Mouse (Mus musculus) embryo, embryonic 11.5 days (tissue): ENCODE measurements around the gene Gbp6.
"Not testable (repeated sequence)": the region's sequence is repeated elsewhere in the genome, so short reads cannot be mapped to it uniquely, and the experiment has no call there.

Experiments
- DNase-seq: peaks from one replicate; pipeline ENCODE4 v3.0.0-alpha.2; 2012; ENCODE audit warnings: low read depth, low spot score

The Gbp6 gene

GRCm38 (mm10) chr5:105293226-105294165, at the start of gene Gbp6, which contains the start of gene Gm43302:
TSS of gene Gbp6 (minus strand) at chr5:105293698.
TSS of gene Gm43302 (minus strand) at chr5:105293695.
- DNase-seq, result not testable (repeated sequence)

DNA sequence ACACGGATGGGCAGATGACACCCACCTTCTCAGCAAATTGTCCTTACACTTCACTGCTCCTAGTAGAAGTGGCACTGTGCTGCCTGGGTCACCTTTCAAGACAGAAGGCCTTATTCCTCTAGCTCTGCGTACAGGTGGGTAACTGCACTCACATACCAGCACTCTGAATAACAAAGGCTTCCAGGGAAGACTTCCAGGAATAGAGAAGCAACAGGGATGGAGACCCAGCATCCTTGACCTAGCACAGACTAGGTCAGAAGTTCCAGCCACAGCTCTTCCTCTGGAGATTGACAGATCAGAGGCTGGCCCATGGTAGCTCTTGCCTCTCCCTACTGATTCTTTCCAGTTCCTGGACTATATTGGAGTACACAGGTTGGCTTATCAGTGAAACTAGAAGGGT, 47.8 kb upstream of the Gbp6 start:
- no peak for DNase-seq

GRCm38 (mm10) chr5:105322543-105322942, 29.0 kb upstream of the Gbp6 start:
- no peak for DNase-seq

- DNase-seq, result no peak
These were observed 17.4 kb upstream of the Gbp6 start for GRCm38 (mm10) chr5:105310941-105311340.

DNA sequence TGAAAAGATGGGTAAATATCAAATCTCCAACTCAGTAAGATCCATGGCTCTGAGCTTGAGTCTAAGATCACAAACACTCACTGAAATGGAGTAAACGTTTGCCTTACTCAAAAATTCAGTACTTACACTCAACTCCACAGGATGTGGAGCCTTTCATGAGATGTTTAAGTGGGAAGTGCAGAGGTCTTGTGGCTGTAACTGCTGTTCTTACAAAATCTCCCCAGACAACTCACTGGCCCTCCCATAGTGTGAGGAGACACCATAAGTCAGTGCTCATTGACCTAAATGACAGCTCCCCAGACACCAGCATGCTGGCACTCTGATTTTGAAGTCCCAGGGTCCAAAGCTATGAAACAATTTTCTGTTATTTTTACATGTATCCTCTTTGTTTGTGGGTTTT, 15.7 kb upstream of the Gbp6 start:
- not testable (repeated sequence) for DNase-seq

DNA sequence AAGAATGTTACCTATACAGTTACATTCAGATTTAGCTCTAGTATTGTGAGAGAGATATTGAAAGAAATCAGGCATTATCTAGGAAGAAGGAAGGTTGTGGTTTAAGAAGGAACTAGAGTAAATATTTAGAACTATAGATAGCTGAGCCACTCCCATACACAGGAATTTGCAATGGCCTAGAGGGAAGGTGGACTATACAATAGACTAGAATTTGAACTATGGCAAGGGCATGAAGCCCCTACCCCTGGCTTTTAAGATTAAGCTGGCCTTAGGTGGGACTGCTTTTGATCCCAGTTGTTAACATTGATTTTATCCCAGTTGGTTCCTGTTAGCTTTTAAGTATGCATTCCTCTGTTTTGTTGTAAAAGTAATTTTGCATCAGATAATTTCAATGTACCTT, 13.4 kb upstream of the Gbp6 start:
- not testable (repeated sequence) for DNase-seq

DNA sequence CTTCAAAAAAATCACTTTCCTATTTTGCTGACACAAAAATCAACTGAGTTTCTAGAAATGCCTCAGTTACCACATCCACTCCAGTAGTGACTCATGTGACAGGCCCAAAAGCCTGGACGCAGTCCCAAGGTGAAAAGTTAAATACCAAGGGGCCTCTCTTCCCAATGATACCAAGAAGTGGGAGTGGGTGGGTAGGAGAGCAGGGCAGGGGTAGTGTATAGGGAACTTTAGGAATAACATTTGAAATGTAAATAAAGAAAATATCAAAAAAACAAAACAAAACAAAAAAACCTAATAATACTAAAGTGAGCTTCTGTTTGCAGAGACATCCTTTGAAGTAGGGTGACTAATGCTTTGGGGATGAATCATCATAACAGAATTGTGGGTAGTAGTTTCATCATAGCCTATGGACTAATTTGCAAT, 12.7 kb upstream of the Gbp6 start:
- no peak for DNase-seq

- DNase-seq, result not testable (repeated sequence)
These were observed 12.2 kb upstream of the Gbp6 start for GRCm38 (mm10) chr5:105305671-105306070.

DNA sequence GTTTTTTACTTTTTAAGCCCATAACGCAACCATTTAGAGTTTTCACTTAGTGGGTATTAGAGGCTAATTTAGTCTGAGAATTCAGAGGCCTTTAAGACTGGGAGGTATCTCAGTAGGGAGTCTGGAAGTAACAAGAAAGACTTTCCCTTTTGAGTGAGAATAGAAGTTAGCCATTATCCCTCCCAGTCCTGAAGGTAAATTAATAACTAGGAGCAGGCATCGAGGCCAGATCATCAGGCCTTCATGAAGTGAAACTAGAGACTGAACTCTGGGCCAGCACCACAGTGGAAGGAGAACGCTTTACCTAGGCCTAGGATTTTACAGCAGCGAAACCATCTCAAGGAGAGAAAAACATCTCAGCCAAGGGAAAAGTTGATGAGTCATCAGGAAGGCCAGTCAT, 8.5 kb upstream of the Gbp6 start:
- DNase-seq, result no peak

GRCm38 (mm10) chr5:105301531-105301930, 8.0 kb upstream of the Gbp6 start:
- no peak for DNase-seq

DNA sequence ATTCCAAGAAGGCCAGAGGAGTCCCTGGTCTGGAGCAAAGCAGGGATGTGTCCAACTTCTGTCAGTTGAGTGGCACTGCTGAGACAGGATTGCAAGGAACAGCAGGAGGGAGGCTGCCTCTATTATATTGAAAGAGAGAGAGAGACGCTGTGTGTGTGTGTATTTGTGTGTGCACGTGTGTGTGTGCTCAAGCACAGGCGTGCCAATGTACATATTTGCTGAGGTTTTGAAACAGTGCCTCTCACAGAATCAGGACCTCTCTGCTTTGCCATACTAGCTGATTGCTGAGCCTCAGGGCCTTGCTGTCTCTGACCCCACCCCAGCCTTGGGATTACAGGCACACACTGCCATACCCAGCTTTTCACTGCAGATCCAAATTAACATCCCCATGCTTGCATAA, 2.2 kb upstream of the Gbp6 start:
- DNase-seq, result no peak

GRCm38 (mm10) chr5:105292492-105292891, 1.0 kb downstream of the Gbp6 start:
- DNase-seq, result no peak

GRCm38 (mm10) chr5:105290921-105291320, 2.6 kb downstream of the Gbp6 start:
- DNase-seq, result not testable (repeated sequence)

- DNase-seq, result not testable (repeated sequence)
These were observed 32.8 kb downstream of the Gbp6 start for GRCm38 (mm10) chr5:105260673-105261072.

- no peak for DNase-seq
These were observed 41.0 kb downstream of the Gbp6 start for GRCm38 (mm10) chr5:105252491-105252890.

GRCm38 (mm10) chr5:105244741-105245140, 48.8 kb downstream of the Gbp6 start:
- DNase-seq, result not testable (repeated sequence)

GRCm38 (mm10) chr5:105240982-105241381, 52.5 kb downstream of the Gbp6 start:
- not testable (repeated sequence) for DNase-seq

DNA sequence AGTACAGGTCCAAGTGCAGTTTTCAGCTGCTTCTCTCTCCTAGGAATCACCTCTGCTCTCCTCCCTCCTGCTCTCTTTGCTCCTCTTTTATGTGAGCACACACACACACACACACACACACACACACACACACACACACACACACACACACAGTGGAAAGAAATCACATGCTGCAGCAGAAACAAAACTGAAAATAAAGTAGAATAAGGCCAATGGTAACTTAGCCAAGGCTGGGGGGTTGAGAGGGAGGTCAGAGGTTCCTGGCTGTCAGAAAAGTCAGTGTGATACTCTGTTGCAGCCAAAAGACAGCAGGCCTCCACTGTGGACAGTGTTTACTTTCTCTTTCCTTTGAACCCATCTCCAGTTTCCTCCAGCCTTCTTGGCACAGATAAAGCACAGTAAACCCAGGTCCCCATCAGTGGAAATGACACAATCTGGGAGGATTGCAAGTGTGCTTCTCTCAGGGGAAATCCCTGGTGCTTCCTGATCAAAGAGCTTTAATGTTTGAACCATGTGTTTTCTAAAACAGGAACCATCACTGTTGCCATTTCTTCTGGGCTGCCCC, 53.9 kb downstream of the Gbp6 start, which contains the start of gene Gbp10:
Gene Gbp10, minus strand, starts transcription at position 51 of the 565 bp plus-strand sequence.
- DNase-seq, result not testable (repeated sequence)

GRCm38 (mm10) chr5:105238402-105238801, 55.1 kb downstream of the Gbp6 start:
- DNase-seq, result not testable (repeated sequence)

DNA sequence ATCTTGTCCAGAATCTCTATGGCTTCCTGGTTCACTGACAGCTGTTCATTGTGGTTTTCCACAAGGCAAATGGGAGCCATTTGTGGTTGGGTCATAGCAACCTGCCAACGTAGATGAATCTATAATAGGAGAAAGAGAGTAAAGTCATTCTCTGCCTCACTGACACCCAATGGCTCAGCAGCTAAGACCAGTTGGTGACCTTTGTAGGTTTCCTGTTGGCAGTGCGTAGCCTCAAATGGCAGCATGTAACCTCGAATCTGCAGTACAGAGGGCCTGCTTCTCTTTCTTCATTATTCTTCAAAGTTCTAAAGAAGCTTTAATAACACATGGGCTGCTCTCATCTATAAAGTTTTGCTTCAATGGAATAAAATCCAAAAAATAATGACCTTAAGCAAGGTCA, 57.5 kb downstream of the Gbp6 start:
- not testable (repeated sequence) for DNase-seq
